Mouse (Mus musculus) CH12.LX (cell line): Measurements from ENCODE around the gene Asic2.

Experiments used
- CTCF ChIP-seq, 2 experiments: IDR thresholded peaks in 1 of 2; conservative IDR thresholded peaks in 1 of 2; 2 replicates each; pipeline ENCODE4 v1.5.1; 2011 to 2012; ENCODE audit warnings: low read depth in 2 of 2, low read length in 2 of 2, improper control_type of control experiment in 1 of 2, inconsistent platforms in 1 of 2, mild to moderate bottlenecking in 1 of 2, moderate library complexity in 1 of 2
- EP300 ChIP-seq: IDR thresholded peaks from 2 replicates; pipeline ENCODE4 v1.6.1; 2011; ENCODE audit warnings: low read length, improper control_type of control experiment
- GABPA ChIP-seq: IDR thresholded peaks from 2 replicates; pipeline ENCODE4 v1.6.1; 2012; ENCODE audit warnings: low read depth, low read length, improper control_type of control experiment, inconsistent platforms; ENCODE audit not compliant: insufficient replicate concordance
- IRF4 ChIP-seq: IDR thresholded peaks from 2 replicates; pipeline ENCODE4 v1.6.1; 2014; ENCODE audit warnings: low read depth, mild to moderate bottlenecking, inconsistent platforms, low read length, improper control_type of control experiment
- MAFK ChIP-seq: IDR thresholded peaks from 2 replicates; pipeline ENCODE4 v1.6.1; 2011; ENCODE audit warnings: low read length, improper control_type of control experiment; ENCODE audit not compliant: insufficient replicate concordance
- MXI1 ChIP-seq: IDR thresholded peaks from 2 replicates; pipeline ENCODE4 v1.6.1; 2011; ENCODE audit warnings: mild to moderate bottlenecking, low read depth, low read length, improper control_type of control experiment
- POLR2A ChIP-seq: IDR thresholded peaks from 2 replicates; pipeline ENCODE4 v1.6.1; 2011; ENCODE audit warnings: low read depth, mild to moderate bottlenecking, improper control_type of control experiment, low read length
- ZC3H11A ChIP-seq: IDR thresholded peaks from 2 replicates; pipeline ENCODE4 v1.6.1; 2012; ENCODE audit warnings: low read depth, mild to moderate bottlenecking, inconsistent platforms, low read length, improper control_type of control experiment

- no peak for TF ChIP-seq CTCF (conservative IDR thresholded peaks at IDR 0.05 in 1 of 2, IDR thresholded peaks at IDR 0.05 in 1 of 2; ENCODE audit: low read depth in 2 of 2, low read length in 2 of 2)
- TF ChIP-seq GABPA = no peak
- no peak for TF ChIP-seq MAFK
- no peak for TF ChIP-seq EP300
- TF ChIP-seq ZC3H11A = no peak
- no peak for TF ChIP-seq IRF4
- no peak for TF ChIP-seq MXI1
- TF ChIP-seq POLR2A = no peak
Observed at GRCm38 (mm10) chr11:81570406-81570805, 397.9 kb downstream of the Asic2 start.
